Mouse (Mus musculus): ENCODE measurements around the gene Gabbr1.

DNA sequence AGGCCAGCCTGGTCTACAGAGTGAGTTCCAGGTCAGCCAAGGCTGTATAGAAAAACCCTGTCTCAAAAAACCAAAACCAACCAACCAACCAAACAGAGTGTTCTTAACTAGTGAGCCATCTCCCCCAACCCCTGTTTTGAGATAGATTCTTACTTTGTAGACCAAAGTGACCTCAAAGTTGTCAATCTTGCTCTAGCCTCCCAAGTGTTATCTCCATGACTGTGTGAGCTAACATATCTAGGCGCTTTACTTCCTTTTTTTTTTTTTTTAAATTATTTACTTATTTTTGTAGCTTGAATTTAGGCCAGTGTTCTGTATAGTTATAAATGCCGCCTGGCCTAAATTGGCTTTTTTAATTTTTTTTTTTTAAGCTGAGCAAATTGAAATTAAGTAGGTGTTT lies 20.2 kb downstream of the Gabbr1 start:
- TF ChIP-seq POLR2A (IDR thresholded peaks at IDR 0.05; ENCODE audit: borderline replicate concordance, extremely low read depth, insufficient read depth, insufficient read length, poor library complexity, severe bottlenecking) = no peak
- no peak for TF ChIP-seq CTCF (IDR thresholded peaks at IDR 0.05; ENCODE audit: borderline replicate concordance, extremely low read depth, insufficient read depth, insufficient read length)

Measured in brain, embryonic 14.5 days (tissue).